Mouse (Mus musculus): ENCODE results near the gene Ep400. TPM values are rescaled to one million over a fixed set of nuclear protein-coding genes. Genes with fewer than 3 reads are reported as not detected.

Ep400 gene
- polyA plus RNA-seq, 1 experiment from 2014 or later: 11.4 TPM

GRCm38 (mm10) chr5:110780761-110781528 lies 10.4 kb upstream of the Ep400 start:
- Histone ChIP-seq H3K27ac (replicated peaks) (peak overlapping the region; percentile 61; the same call in 1 of the 2 replicates), H3K4me3 (ENCODE audit: low read depth, low read length) (peak overlapping the region; percentile 78), H3K4me1 (replicated peaks; ENCODE audit: control insufficient read depth, insufficient read depth) (0 out of 2 replicates have a peak, but pooled peaks cover 4% of the 10 kb centered on the region), H3K9ac (ENCODE audit: low read length) (peak overlapping the region; percentile 85), H3K4me2 (replicated peaks; ENCODE audit: low read depth) (peak overlapping the region; percentile 98), H3K9me3 (ENCODE audit: control insufficient read depth, low read length) (no peaks in the 10 kb centered on the region), H3K36me3 (ENCODE audit: control insufficient read depth, insufficient read depth, low read length) (peaks cover 8% of the 10 kb centered on the region), H3K27me3 (ENCODE audit: control insufficient read depth, insufficient read depth, low read length) (no peaks in the 10 kb centered on the region)
- TF ChIP-seq CTCF (IDR thresholded peaks at IDR 0.05; ENCODE audit: low read depth) (no peak), EP300 (optimal IDR thresholded peaks at IDR 0.05) (no peak)
- ATAC-seq (ENCODE audit: low FRiP score, low TSS enrichment): peak; percentile 14; the same call in 1 of the 2 replicates
- DNase-seq (ENCODE audit: low spot score): no peak
- WGBS: 42% methylated on average over 10 of the region's 10 CpGs

GRCm38 (mm10) chr5:110779998-110780760 lies 9.7 kb upstream of the Ep400 start, which contains the start of gene Pus1:
Gene Pus1, minus strand, starts transcription at chr5:110780659.
- under 1% methylated on average over 56 of the region's 57 CpGs for WGBS
- peak within 1 kb of the TSS; percentile 85 for H3K9ac ChIP-seq (ENCODE audit: low read length)

DNA sequence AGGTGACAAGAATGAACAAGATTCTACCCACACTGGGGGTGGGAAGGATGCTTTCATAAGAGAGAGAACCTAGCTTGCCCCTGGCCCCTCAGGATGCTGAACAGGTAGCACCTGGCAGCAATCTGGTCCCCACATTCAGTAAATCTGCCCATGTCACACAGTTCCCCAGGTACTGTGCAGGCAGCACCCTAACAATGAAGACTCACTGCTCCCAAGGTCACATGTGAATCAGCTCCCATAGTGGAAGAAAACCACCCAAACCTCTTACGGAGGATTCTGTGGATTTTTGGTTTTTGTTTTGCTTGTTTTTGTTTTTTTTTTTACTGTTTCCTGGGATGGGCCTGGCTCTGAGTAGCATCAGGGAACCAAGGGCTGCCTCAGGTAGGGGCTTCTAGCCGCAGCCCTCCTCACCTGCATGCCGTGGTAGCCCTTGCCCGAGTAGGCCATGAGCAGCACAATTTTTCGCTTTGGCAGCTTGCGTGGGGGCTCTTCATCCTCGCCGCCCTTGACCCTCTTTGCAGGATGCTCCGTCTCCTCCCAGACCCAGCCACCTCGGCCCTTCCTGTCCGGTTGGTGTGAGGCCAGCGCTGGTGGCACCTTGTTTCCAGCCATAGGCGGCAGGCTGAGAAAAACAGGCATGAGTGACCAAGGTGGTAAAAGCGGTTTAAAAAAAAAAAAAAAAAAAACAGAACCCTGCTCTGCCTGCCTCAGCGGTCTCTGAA lies 8.9 kb upstream of the Ep400 start:
- peak overlapping the region; percentile 78 for H3K4me3 ChIP-seq (ENCODE audit: low read depth, low read length)
- no peak overlapping the region for H3K27ac ChIP-seq (replicated peaks)
- no peaks in the 10 kb centered on the region for H3K9me3 ChIP-seq (ENCODE audit: control insufficient read depth, low read length)
- H3K4me1 ChIP-seq (replicated peaks; ENCODE audit: control insufficient read depth, insufficient read depth): 0 out of 2 replicates have a peak, but pooled peaks cover 4% of the 10 kb centered on the region
- H3K9ac ChIP-seq (ENCODE audit: low read length): peak overlapping the region; percentile 85
- WGBS: 17% methylated on average over 15 of the region's 15 CpGs
- H3K27me3 ChIP-seq (ENCODE audit: control insufficient read depth, insufficient read depth, low read length): no peaks in the 10 kb centered on the region
- no peak for DNase-seq (ENCODE audit: low spot score)
- no peak for ATAC-seq (ENCODE audit: low FRiP score, low TSS enrichment)
- TF ChIP-seq EP300 (optimal IDR thresholded peaks at IDR 0.05) (no peak), CTCF (IDR thresholded peaks at IDR 0.05; ENCODE audit: low read depth) (no peak)
- H3K4me2 ChIP-seq (replicated peaks; ENCODE audit: low read depth): peak overlapping the region; percentile 98
- H3K36me3 ChIP-seq (ENCODE audit: control insufficient read depth, insufficient read depth, low read length): 0 out of 2 replicates have a peak, but pooled peaks cover 5% of the 10 kb centered on the region

More at GRCm38 (mm10) chr5:110779998-110780760, 9.7 kb upstream of the Ep400 start, which contains the start of gene Pus1:
- H3K4me2 ChIP-seq (replicated peaks; ENCODE audit: low read depth): peak within 1 kb of the TSS; percentile 98
- H3K27ac ChIP-seq (replicated peaks): peak within 1 kb of the TSS; percentile 75
- peak; percentile 93 for ATAC-seq (ENCODE audit: low FRiP score, low TSS enrichment)
- H3K36me3 ChIP-seq (ENCODE audit: control insufficient read depth, insufficient read depth, low read length): 0 out of 2 replicates have a peak, but pooled peaks cover 2% of the 10 kb centered on the region
- H3K9me3 ChIP-seq (ENCODE audit: control insufficient read depth, low read length): no peaks in the 10 kb centered on the region
- H3K4me1 ChIP-seq (replicated peaks; ENCODE audit: control insufficient read depth, insufficient read depth): 0 out of 2 replicates have a peak, but pooled peaks cover 4% of the 10 kb centered on the region
- DNase-seq (ENCODE audit: low spot score): peak; percentile 94
- TF ChIP-seq CTCF (IDR thresholded peaks at IDR 0.05; ENCODE audit: low read depth): no peak
- TF ChIP-seq EP300 (optimal IDR thresholded peaks at IDR 0.05): no peak
- no peaks in the 10 kb centered on the region for H3K27me3 ChIP-seq (ENCODE audit: control insufficient read depth, insufficient read depth, low read length)
- peak within 1 kb of the TSS; percentile 78 for H3K4me3 ChIP-seq (ENCODE audit: low read depth, low read length)

GRCm38 (mm10) chr5:110778263-110778662 lies 7.7 kb upstream of the Ep400 start:
- Histone ChIP-seq H3K9ac (ENCODE audit: low read length) (no peak overlapping the region), H3K27me3 (ENCODE audit: control insufficient read depth, insufficient read depth, low read length) (no peaks in the 10 kb centered on the region), H3K4me1 (replicated peaks; ENCODE audit: control insufficient read depth, insufficient read depth) (0 out of 2 replicates have a peak, but pooled peaks cover 4% of the 10 kb centered on the region), H3K27ac (replicated peaks) (no peak overlapping the region), H3K36me3 (ENCODE audit: control insufficient read depth, insufficient read depth, low read length) (0 out of 2 replicates have a peak, but pooled peaks cover 5% of the 10 kb centered on the region), H3K9me3 (ENCODE audit: control insufficient read depth, low read length) (no peaks in the 10 kb centered on the region), H3K4me2 (replicated peaks; ENCODE audit: low read depth) (no peak overlapping the region), H3K4me3 (ENCODE audit: low read depth, low read length) (no peak overlapping the region)
- 86% methylated on average over 12 of the region's 12 CpGs for WGBS
- TF ChIP-seq EP300 (optimal IDR thresholded peaks at IDR 0.05) (no peak), CTCF (IDR thresholded peaks at IDR 0.05; ENCODE audit: low read depth) (no peak)
- no peak for DNase-seq (ENCODE audit: low spot score)
- ATAC-seq (ENCODE audit: low FRiP score, low TSS enrichment): no peak

GRCm38 (mm10) chr5:110776141-110776540 lies 5.6 kb upstream of the Ep400 start:
- 0 out of 2 replicates have a peak, but pooled peaks cover 5% of the 10 kb centered on the region for H3K36me3 ChIP-seq (ENCODE audit: control insufficient read depth, insufficient read depth, low read length)
- H3K4me3 ChIP-seq (ENCODE audit: low read depth, low read length): no peak overlapping the region
- DNase-seq (ENCODE audit: low spot score): no peak
- no peaks in the 10 kb centered on the region for H3K9me3 ChIP-seq (ENCODE audit: control insufficient read depth, low read length)
- WGBS: 84% methylated on average over 2 of the region's 2 CpGs
- no peak for ATAC-seq (ENCODE audit: low FRiP score, low TSS enrichment)
- H3K4me2 ChIP-seq (replicated peaks; ENCODE audit: low read depth): no peak overlapping the region
- 0 out of 2 replicates have a peak, but pooled peaks cover 4% of the 10 kb centered on the region for H3K4me1 ChIP-seq (replicated peaks; ENCODE audit: control insufficient read depth, insufficient read depth)
- no peak overlapping the region for H3K27ac ChIP-seq (replicated peaks)
- H3K27me3 ChIP-seq (ENCODE audit: control insufficient read depth, insufficient read depth, low read length): no peaks in the 10 kb centered on the region
- TF ChIP-seq CTCF (IDR thresholded peaks at IDR 0.05; ENCODE audit: low read depth) (no peak), EP300 (optimal IDR thresholded peaks at IDR 0.05) (no peak)
- H3K9ac ChIP-seq (ENCODE audit: low read length): no peak overlapping the region
